Mouse (Mus musculus): ENCODE measurements around the gene Mrps9.
A peak's percentile ranks its signal among the peaks of the same experiment; 100 is the strongest.

The Mrps9 gene

GRCm38 (mm10) chr1:42907153-42907552, 56.1 kb downstream of the Mrps9 start:
- DNase-seq, result no peak

GRCm38 (mm10) chr1:42915062-42915461, 64.0 kb downstream of the Mrps9 start:
- no peak for DNase-seq

- no peak for DNase-seq
These were observed 65.7 kb downstream of the Mrps9 start for GRCm38 (mm10) chr1:42916719-42917118.

- no peak for DNase-seq
These were observed 66.9 kb downstream of the Mrps9 start for GRCm38 (mm10) chr1:42917908-42918307.

- no peak for DNase-seq
These were observed 72.9 kb downstream of the Mrps9 start for GRCm38 (mm10) chr1:42923924-42924323.

- DNase-seq, result no peak
These were observed 82.6 kb downstream of the Mrps9 start for GRCm38 (mm10) chr1:42933613-42934012.

- DNase-seq, result no peak
These were observed 97.5 kb downstream of the Mrps9 start for GRCm38 (mm10) chr1:42948486-42948885.

GRCm38 (mm10) chr1:42952734-42953481, 101.9 kb downstream of the Mrps9 start, which contains the start of gene Gpr45:
Gpr45 (plus strand) TSS chr1:42952872.
- peak; percentile 14 to 31 for DNase-seq

- no peak for DNase-seq
These were observed 102.4 kb downstream of the Mrps9 start for GRCm38 (mm10) chr1:42953482-42953822.
